Mouse (Mus musculus) layer of hippocampus, adult 2 months (tissue): Measurements from ENCODE around the gene Psrc1. TPM values are rescaled to one million over a fixed set of nuclear protein-coding genes. Genes with fewer than 3 reads are reported as not detected.
A peak's percentile ranks its signal among the peaks of the same experiment; 100 is the strongest.

Experiments
- DNase-seq, 2 experiments: peaks; one replicate each; pipeline ENCODE4 v3.0.0; 2022; ENCODE audit warnings: low spot score in 2 of 2
- H3K27ac ChIP-seq: fragments of 200-600 bp; 2 replicates; pipeline ENCODE4 v1.8.1; 2022
- H3K4me3 ChIP-seq: fragments of 200-600 bp; 2 replicates; pipeline ENCODE4 v1.8.1; 2022; ENCODE audit warnings: mild to moderate bottlenecking
- CTCF ChIP-seq: fragments of 200-600 bp; conservative IDR thresholded peaks from 2 replicates; pipeline ENCODE4 v1.8.1; 2022; ENCODE audit warnings: antibody characterized with exemption, mild to moderate bottlenecking, moderate library complexity
- total RNA-seq, 2 experiments: library from RNA; stranded (reverse); gene quantifications; 2 replicates each; pipeline ENCODE4 v1.2.3; 2021

The Psrc1 gene
- total RNA-seq, 2 experiments from 2014 or later = 17.5 to 22.2 TPM

DNA sequence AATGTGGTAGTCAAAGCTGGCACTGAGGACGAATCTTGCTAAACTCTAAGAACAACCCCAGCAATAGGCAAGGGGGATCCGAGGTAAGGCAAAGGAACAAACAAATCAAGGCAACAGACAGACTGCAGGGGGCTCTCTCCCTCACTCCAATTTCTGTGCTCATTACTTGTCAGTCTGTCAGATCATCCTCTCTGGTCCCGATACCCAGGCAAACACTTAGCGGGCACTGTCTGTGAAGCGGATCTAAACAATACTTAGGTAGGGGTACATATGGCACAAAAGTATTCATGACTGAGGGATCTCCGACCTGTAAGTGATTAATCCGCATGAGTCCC, 52.7 kb downstream of the Psrc1 start:
- DNase-seq = no peak
- H3K4me3 ChIP-seq = no peak overlapping the region
- peak; percentile 31 for TF ChIP-seq CTCF
- no peak overlapping the region for H3K27ac ChIP-seq

Other genes starting within 250 kb of the Psrc1 start
- 10 to 100 TPM; 28.0 to 28.4 TPM for gene Gnai3, start 237.7 kb upstream of the Psrc1 start, total RNA-seq
- 10 to 100 TPM; 17.3 to 18.0 TPM for gene Gpr61, start 229.0 kb upstream of the Psrc1 start, total RNA-seq
- gene Amigo1, start 197.5 kb upstream of the Psrc1 start, total RNA-seq = 10 to 100 TPM; 69.7 to 79.0 TPM
- gene Cyb561d1, start 182.6 kb upstream of the Psrc1 start, total RNA-seq = 10 to 100 TPM; 16.3 to 16.8 TPM
- gene Atxn7l2, start 172.9 kb upstream of the Psrc1 start, total RNA-seq = 10 to 100 TPM; 31.9 to 34.6 TPM
- 1 to 10 TPM; 2.0 to 3.0 TPM for gene Sypl2, start 157.2 kb upstream of the Psrc1 start, total RNA-seq
- 10 to 100 TPM; 68.2 to 76.8 TPM for gene Psma5, start 126.9 kb upstream of the Psrc1 start, total RNA-seq
- 100 to 1,000 TPM; 360 to 361 TPM for gene Sort1, start 99.8 kb upstream of the Psrc1 start, total RNA-seq
- 1 to 10 TPM in 1 of 2 experiments, under 1 TPM in 1; 0.83 to 1.5 TPM for gene Mybphl, start 18.9 kb upstream of the Psrc1 start, total RNA-seq
- gene Celsr2, start 31.7 kb downstream of the Psrc1 start, total RNA-seq = 100 to 1,000 TPM; 185 to 201 TPM
- 100 to 1,000 TPM; 198 to 213 TPM for gene Sars, start 61.4 kb downstream of the Psrc1 start, total RNA-seq
- 1 to 10 TPM; 1.5 TPM for gene 1700013F07Rik, start 150.3 kb downstream of the Psrc1 start, total RNA-seq
- 10 to 100 TPM; 24.8 to 28.8 TPM for gene 5330417C22Rik, start 152.7 kb downstream of the Psrc1 start, total RNA-seq
- gene Tmem167b, start 178.6 kb downstream of the Psrc1 start, total RNA-seq = 10 to 100 TPM; 55.6 to 56.2 TPM
- 10 to 100 TPM; 20.7 to 27.3 TPM for gene Taf13, start 187.9 kb downstream of the Psrc1 start, total RNA-seq
- 100 to 1,000 TPM; 125 to 135 TPM for gene Wdr47, start 207.4 kb downstream of the Psrc1 start, total RNA-seq